Mouse (Mus musculus): Measurements from ENCODE around the gene Lrmda. TPM values are rescaled to one million over a fixed set of nuclear protein-coding genes. Genes with fewer than 3 reads are reported as not detected.
"Not testable (repeated sequence)": the region's sequence is repeated elsewhere in the genome, so short reads cannot be mapped to it uniquely, and the experiment has no call there.

The Lrmda gene
- polyA plus RNA-seq, 1 experiment: 0.65 TPM

- no peak overlapping the region for H3K27ac ChIP-seq (ENCODE audit: insufficient read depth, low read length)
- no peak overlapping the region for H3K4me3 ChIP-seq (ENCODE audit: insufficient read depth, low read length)
- no peaks in the 10 kb centered on the region for H3K4me1 ChIP-seq (ENCODE audit: control insufficient read depth, insufficient read depth, low read length)
- TF ChIP-seq POLR2A (IDR thresholded peaks at IDR 0.05; ENCODE audit: extremely low read depth, insufficient read depth, low read length) (no peak), CTCF (IDR thresholded peaks at IDR 0.05; ENCODE audit: extremely low read depth, insufficient read depth, low read length) (no peak)
Observed at GRCm38 (mm10) chr14:22587958-22588296, 568.4 kb downstream of the Lrmda start.

GRCm38 (mm10) chr14:22588394-22588793 lies 568.9 kb downstream of the Lrmda start:
- not testable (repeated sequence) for H3K27ac ChIP-seq (ENCODE audit: insufficient read depth, low read length); H3K4me3 ChIP-seq (ENCODE audit: insufficient read depth, low read length); H3K4me1 ChIP-seq (ENCODE audit: control insufficient read depth, insufficient read depth, low read length)

GRCm38 (mm10) chr14:22589503-22590215 lies 570.1 kb downstream of the Lrmda start:
- no peak overlapping the region for H3K4me3 ChIP-seq (ENCODE audit: insufficient read depth, low read length)
- H3K4me1 ChIP-seq (ENCODE audit: control insufficient read depth, insufficient read depth, low read length): no peaks in the 10 kb centered on the region
- no peak overlapping the region for H3K27ac ChIP-seq (ENCODE audit: insufficient read depth, low read length)
- TF ChIP-seq CTCF (IDR thresholded peaks at IDR 0.05; ENCODE audit: extremely low read depth, insufficient read depth, low read length): no peak
- no peak for TF ChIP-seq POLR2A (IDR thresholded peaks at IDR 0.05; ENCODE audit: extremely low read depth, insufficient read depth, low read length)

- Histone ChIP-seq H3K27ac (ENCODE audit: insufficient read depth, low read length) (no peak overlapping the region), H3K4me1 (ENCODE audit: control insufficient read depth, insufficient read depth, low read length) (no peaks in the 10 kb centered on the region), H3K4me3 (ENCODE audit: insufficient read depth, low read length) (no peak overlapping the region)
- TF ChIP-seq CTCF (IDR thresholded peaks at IDR 0.05; ENCODE audit: extremely low read depth, insufficient read depth, low read length): no peak
- no peak for TF ChIP-seq POLR2A (IDR thresholded peaks at IDR 0.05; ENCODE audit: extremely low read depth, insufficient read depth, low read length)
Observed at GRCm38 (mm10) chr14:22591186-22591585, 571.7 kb downstream of the Lrmda start.

- TF ChIP-seq POLR2A (IDR thresholded peaks at IDR 0.05; ENCODE audit: extremely low read depth, insufficient read depth, low read length) (no peak), CTCF (IDR thresholded peaks at IDR 0.05; ENCODE audit: extremely low read depth, insufficient read depth, low read length) (no peak)
- Histone ChIP-seq H3K4me1 (ENCODE audit: control insufficient read depth, insufficient read depth, low read length) (no peaks in the 10 kb centered on the region), H3K4me3 (ENCODE audit: insufficient read depth, low read length) (no peak overlapping the region), H3K27ac (ENCODE audit: insufficient read depth, low read length) (no peak overlapping the region)
Observed at GRCm38 (mm10) chr14:22597508-22597907, 578.0 kb downstream of the Lrmda start.

GRCm38 (mm10) chr14:22598638-22599037 lies 579.1 kb downstream of the Lrmda start:
- Histone ChIP-seq H3K4me3 (ENCODE audit: insufficient read depth, low read length) (no peak overlapping the region), H3K4me1 (ENCODE audit: control insufficient read depth, insufficient read depth, low read length) (no peaks in the 10 kb centered on the region), H3K27ac (ENCODE audit: insufficient read depth, low read length) (no peak overlapping the region)
- TF ChIP-seq CTCF (IDR thresholded peaks at IDR 0.05; ENCODE audit: extremely low read depth, insufficient read depth, low read length) (no peak), POLR2A (IDR thresholded peaks at IDR 0.05; ENCODE audit: extremely low read depth, insufficient read depth, low read length) (no peak)

GRCm38 (mm10) chr14:22600166-22600565 lies 580.7 kb downstream of the Lrmda start:
- Histone ChIP-seq H3K27ac (ENCODE audit: insufficient read depth, low read length) (no peak overlapping the region), H3K4me1 (ENCODE audit: control insufficient read depth, insufficient read depth, low read length) (no peaks in the 10 kb centered on the region), H3K4me3 (ENCODE audit: insufficient read depth, low read length) (no peak overlapping the region)
- TF ChIP-seq POLR2A (IDR thresholded peaks at IDR 0.05; ENCODE audit: extremely low read depth, insufficient read depth, low read length) (no peak), CTCF (IDR thresholded peaks at IDR 0.05; ENCODE audit: extremely low read depth, insufficient read depth, low read length) (no peak)

GRCm38 (mm10) chr14:22602308-22602707 lies 582.8 kb downstream of the Lrmda start:
- Histone ChIP-seq H3K4me1 (ENCODE audit: control insufficient read depth, insufficient read depth, low read length) (no peaks in the 10 kb centered on the region), H3K4me3 (ENCODE audit: insufficient read depth, low read length) (no peak overlapping the region), H3K27ac (ENCODE audit: insufficient read depth, low read length) (no peak overlapping the region)
- TF ChIP-seq POLR2A (IDR thresholded peaks at IDR 0.05; ENCODE audit: extremely low read depth, insufficient read depth, low read length) (no peak), CTCF (IDR thresholded peaks at IDR 0.05; ENCODE audit: extremely low read depth, insufficient read depth, low read length) (no peak)

GRCm38 (mm10) chr14:22608599-22608998 lies 589.1 kb downstream of the Lrmda start:
- Histone ChIP-seq H3K4me3 (ENCODE audit: insufficient read depth, low read length) (no peak overlapping the region), H3K4me1 (ENCODE audit: control insufficient read depth, insufficient read depth, low read length) (no peaks in the 10 kb centered on the region), H3K27ac (ENCODE audit: insufficient read depth, low read length) (no peak overlapping the region)
- no peak for TF ChIP-seq CTCF (IDR thresholded peaks at IDR 0.05; ENCODE audit: extremely low read depth, insufficient read depth, low read length)

GRCm38 (mm10) chr14:22609261-22610245 lies 590.0 kb downstream of the Lrmda start:
- no peak for TF ChIP-seq CTCF (IDR thresholded peaks at IDR 0.05; ENCODE audit: extremely low read depth, insufficient read depth, low read length)
- no peak for TF ChIP-seq POLR2A (IDR thresholded peaks at IDR 0.05; ENCODE audit: extremely low read depth, insufficient read depth, low read length)
- Histone ChIP-seq H3K4me1 (ENCODE audit: control insufficient read depth, insufficient read depth, low read length) (no peaks in the 10 kb centered on the region), H3K27ac (ENCODE audit: insufficient read depth, low read length) (no peak overlapping the region), H3K4me3 (ENCODE audit: insufficient read depth, low read length) (no peak overlapping the region)
